Mouse (Mus musculus) testis, postnatal 10 days (tissue): ENCODE measurements around the gene Cct4.
A peak's percentile ranks its signal among the peaks of the same experiment; 100 is the strongest.

Source experiments
- DNase-seq: peaks from one replicate; pipeline ENCODE4 v3.0.0; 2021; ENCODE audit warnings: low spot score

Cct4 gene

DNA sequence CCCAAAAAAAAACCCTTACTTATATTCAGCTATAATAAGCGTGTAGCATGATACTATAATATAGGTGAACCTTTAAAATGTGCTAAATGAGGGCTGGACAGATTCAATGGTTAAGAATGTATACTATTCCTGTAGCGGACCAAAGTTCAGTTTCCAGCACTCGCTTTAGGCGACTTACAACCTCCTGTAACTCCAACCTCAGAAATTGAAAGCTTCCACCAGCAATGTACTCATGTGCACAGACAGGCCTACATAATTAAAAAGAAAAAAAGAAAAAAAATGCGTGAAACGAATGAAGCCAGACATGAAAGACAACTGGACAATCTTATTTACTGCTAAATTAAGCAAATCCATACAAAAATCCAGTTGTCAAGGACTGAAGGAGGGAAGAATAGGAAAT, 7.5 kb upstream of the Cct4 start:
- no peak for DNase-seq

DNA sequence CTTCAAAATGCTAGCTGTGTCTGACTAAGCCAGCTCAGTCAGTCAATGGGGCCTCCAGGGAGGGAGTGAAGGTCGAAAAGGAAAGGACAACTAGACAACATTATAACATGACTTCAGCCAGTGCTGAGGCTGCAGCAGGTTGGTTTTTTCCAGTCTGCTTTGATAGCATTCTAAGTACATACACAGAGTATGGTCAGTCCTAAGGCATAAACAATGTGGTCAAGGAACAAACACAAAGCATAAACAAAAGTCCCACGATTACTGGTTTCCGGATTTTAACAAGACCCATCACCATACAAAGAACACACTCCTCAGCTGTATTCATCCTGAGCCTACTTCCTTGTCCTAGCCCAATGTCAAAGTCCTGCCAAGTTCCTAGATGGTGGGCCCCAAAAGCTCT, 4.8 kb upstream of the Cct4 start:
- no peak for DNase-seq

DNA sequence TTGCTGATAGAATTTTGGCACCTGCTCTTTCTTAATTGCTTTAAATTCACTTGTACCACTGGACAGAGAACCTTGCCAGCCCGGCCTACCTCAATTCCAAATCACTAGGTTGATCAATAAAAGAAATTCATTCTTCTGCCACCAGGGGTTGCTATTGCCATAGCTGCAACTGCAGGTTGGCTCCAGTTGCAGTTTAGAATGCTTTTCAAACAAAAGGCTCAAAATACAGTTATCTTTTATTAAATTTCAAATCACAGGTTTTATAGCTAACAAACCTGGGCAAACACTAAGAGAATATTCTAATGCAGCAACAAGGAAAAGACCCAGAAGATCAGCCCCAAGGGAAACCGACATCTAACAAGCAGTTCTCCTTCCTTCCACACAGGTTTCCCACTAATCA, 3.0 kb upstream of the Cct4 start:
- no peak for DNase-seq

DNA sequence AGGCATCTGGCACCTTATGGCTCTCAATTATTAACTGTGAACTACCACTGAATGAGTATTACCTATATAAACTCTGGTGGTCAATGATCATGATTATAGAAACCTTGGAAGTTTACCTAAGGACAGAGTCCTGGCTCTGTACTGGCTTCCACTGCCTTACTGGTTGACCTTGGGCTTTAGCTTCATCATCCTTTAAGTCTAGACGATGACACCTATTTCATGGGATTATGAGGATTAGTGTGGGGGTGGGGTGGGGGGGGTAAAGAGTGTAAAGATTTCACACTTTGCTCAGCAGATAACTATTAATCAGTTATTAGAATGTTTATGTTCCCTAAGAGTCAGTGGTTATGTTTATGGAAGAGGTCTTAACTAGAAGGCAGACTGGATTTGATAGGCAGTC, 533 bp upstream of the Cct4 start:
- no peak for DNase-seq

DNA sequence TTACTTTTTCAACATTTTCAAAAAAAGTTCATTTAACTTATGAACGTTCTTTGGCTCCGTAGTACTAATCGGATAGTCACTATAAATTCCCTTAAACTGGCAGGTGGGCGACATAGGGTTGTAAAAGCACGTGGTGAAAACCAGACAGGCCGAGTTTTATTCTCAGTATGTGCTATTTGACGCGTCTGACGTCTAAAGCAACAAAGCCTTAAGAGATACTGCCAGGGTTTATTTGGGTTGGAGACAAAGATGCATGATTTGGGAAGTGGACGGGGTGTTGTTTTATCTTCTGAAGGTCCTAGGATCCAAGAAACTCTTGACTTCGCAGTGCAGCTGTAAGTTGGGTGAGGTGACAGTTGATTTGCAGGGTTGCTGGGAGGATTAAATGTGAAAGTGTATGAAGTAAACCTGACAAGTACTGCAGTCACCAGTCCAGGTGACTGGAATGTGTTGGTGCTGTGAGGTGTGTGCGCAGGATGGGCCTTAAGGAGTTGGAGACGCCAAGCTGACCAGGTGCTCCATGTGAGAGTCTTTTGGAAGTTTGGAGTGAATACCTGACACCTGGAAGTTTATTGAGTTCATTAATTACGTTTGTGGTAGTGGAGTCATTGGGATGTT, 1.0 kb downstream of the Cct4 start:
- DNase-seq: no peak

DNA sequence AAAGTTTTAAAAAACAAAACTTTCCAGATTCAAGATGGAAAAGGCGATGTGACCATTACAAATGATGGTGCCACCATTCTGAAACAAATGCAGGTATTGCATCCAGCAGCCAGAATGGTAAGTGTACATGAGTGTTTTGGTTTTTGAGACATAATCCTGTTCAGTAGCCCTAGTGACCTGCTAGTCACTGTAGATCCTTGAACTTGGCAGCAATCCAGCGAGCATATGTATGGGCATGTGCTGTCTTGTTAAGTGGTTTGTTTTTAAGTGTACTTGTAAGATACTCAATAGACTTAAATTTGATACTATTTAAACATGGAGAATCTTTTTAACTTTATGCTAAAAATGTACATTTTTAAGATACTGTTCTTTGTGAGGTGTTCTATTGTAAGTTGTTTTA, 4.0 kb downstream of the Cct4 start:
- no peak for DNase-seq

DNA sequence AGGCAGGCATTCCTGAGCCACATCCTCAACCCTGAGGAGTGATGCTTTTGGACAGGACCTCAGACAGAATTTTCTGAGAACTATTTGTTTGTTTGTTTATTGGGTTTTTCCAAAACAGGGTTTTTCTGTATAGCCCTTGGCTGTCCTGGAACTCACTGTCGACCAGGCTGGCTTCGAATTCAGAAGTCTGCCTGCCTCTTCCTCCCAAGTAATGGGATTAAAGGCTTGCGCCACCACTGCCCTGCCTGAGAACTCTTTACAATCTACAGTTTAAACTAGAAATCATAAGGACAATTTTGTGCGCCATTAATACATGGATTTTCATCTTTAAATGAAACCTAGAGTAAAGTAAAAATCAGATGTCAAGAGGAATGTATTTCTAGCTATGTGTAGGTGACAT, 5.1 kb downstream of the Cct4 start:
- DNase-seq: no peak

DNA sequence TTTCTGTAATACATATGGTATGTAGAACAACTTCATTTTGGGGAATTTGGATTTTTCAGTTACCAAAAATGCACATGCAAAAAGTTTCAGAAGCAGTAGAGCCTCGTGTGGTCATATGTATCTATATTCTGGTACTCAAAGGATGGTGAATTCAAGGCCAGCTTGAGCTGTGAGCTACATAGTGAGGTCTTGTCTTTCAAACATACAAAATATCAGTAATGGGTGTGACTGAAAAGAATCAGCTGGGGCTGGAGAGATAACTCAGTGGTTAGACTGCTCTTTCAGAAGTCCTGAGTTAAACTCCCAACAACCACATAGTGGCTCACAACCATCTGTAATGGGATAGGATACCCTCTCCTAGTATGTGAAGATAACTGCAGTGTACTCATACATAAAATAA, 8.0 kb downstream of the Cct4 start:
- no peak for DNase-seq

DNA sequence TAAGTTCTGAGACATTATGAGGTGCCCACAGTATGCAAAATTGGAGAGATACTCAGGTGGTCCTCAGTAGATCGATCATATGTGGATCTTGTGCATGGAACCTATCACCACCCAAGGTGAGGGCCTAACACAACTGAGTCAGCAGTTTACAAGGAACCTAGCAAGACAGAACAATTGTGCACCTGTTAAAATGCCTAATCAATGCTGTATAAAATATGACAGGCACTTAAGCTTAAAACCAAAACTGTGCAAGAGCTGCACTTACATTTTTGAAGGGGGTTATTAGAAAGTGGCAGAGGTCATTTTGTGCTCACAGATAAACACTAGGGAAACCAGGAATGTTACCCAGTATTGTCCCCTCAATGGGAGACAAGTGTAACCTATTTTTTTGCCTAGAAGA, 15.0 kb downstream of the Cct4 start:
- DNase-seq: no peak

DNA sequence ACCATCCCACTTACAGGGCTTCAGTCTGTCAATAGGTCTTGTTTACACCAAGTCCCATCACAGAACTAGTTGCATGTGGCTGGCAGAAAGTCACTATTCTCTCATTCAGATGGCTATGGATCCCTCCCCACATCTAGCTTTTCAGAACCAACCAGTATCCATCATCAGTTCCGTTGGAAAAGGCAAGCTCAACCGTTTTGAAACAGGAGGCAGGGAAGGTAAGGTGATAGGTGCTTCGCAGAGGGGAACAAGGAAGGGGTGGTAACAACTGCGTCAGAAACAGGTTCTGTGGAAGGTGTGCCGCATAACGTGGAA, 16.8 kb downstream of the Cct4 start:
- DNase-seq: no peak

DNA sequence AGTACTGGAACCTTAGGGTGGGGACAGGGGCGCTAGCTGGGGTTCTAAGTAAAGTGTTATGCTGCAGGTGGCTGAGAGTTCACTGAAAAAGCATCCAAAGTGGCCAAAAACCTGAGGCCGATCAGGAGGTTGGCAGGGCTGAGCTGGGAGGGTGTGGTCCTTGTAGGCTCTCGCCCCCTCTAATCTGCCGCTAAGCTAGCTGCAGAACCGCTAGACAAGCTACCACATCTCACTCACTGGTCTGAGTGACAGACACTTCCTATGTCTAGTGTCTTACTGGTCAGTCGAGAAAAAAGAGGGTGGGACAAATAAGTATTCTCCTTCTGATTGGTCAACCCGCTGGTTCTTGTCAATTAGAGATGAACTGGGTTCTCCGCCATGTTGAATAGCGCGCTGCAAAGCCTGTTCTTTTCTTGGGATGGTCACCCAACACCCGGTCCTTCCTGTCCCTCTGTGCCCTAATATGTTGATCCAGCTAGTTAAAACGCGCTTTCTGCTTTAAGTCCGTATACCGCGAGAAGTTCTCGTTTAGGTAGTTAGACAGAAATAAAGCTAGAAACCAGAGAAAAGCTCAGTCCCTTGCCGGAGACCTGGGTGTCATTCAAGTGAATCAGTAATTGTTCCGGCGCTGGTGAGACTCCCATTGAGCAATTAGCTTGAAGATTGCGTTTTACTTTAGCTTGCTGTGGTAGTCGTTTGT, 17.3 kb downstream of the Cct4 start, which contains the start of gene Fam161a:
Fam161a (plus strand) TSS at position 51 of the 700 bp plus-strand sequence.
- peak; percentile 68 for DNase-seq

DNA sequence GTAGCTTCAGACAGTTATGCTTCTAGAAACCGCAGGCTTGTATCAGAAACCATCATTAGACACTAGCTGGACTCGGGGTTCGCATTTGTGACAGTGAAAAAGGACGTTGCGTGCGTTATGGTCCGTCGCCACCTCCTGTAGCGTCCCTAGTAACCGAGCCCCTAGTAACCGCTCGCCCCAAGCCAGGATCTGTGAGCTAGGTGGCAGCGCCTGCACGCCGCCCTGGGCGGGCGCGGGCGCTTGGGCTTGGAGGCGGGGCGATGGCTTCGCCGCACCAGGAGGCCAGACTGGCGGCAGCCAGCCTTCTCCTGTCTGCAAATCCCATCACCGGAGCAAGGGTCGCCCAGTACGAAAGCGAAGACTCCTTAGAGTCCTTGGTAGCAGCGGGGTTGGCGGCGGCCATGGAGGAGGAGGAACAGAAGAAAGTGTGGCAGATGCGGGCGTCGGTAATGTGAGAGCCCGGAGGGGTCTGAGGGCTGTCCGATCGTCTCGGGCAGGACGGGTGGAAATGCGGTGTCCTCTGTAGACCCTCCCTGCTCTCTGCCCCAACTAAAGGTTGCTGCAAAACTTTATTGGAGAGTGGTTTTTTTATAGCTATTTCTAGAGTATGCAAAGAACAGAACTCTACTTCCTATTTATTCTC, 18.0 kb downstream of the Cct4 start:
- peak; percentile 83 for DNase-seq

DNA sequence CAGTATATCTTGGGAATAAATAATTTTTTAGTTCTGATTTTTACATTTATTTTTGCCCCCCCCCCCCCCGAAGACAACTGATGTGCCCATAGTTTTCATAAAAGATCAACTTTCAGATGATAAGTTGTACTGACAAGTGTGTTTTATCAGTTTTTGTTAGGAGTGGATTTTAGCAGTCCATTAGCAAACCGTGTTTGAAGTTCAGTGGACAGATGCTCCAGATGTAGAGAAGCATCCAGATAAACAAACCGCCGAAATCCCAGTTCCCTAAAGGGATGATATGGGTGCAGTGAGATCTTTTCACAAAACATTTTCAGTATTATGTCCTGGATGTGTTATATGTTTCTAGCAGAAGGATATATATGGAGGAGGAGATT, 18.5 kb downstream of the Cct4 start:
- DNase-seq: no peak

DNA sequence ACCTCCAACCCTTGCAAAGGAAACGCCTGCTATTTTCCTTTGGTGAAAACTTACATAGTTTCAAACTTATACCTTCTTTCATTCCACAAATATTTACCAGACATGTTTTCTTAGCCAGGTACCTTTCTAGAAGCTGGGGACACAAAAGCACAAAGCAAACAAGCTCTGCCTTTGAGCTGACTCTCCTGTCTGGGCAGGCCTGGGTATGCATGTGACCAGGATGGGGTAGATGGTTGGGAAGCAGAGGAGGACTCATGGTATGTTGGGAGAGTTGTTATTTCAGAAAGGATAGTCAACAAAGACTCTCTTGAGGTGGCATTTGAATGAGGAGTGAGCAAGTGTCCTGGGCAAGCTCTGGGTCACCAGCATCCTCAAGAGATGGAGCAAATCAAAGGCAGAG, 22.8 kb downstream of the Cct4 start:
- DNase-seq: no peak

DNA sequence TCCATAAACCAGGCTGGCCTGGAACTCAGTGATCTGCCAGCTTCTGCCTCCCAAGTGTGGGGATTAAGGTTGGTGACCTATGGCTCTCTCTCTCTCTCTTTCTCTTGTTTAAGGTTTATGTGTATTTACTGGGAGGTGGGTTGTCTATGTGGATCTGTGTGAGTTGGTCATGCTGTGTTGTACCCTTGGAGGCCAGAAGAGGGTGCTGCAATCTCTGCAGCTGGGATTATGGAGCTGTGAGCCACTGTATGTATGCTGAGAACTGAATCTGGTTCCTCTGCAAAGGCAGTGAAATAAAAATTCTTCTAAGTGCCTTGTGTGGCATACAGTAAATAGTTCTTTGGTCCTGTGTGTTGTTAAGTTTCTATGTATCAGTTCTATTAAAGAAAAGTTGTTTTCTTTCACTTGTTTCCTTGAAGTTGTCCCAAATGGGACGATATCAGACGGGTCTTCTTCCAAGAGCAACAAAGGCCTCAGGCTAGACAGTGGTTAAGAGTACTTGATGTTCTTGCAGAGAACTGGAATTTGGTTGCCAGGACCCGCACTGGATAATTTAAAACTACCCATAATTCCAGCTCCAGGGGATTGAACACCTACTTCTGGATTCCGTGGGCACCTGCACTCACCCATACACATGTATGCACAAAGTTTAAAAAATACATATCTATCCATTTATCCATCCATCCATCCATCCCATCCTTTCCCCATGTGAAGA, 23.4 kb downstream of the Cct4 start:
- no peak for DNase-seq

DNA sequence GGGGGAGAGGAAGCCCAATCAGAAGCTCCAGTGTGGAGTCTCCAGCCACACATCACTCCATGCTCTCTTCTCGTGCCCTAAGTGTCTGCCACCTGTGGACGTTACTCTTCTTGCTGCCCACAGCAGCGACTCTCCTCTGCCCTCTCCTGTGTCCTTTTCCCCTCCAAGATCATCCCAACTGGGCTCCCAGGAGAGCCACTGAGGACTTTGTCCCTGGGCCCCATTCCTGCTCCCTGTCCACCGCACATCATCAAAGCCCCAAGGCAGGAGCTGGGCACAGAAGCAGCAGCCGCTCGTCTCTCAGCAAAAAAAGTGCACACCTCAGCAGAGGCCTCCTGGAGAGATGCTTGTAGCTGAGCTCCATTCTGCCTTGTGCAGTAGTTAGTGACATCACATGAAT, 24.7 kb downstream of the Cct4 start:
- DNase-seq: no peak

DNA sequence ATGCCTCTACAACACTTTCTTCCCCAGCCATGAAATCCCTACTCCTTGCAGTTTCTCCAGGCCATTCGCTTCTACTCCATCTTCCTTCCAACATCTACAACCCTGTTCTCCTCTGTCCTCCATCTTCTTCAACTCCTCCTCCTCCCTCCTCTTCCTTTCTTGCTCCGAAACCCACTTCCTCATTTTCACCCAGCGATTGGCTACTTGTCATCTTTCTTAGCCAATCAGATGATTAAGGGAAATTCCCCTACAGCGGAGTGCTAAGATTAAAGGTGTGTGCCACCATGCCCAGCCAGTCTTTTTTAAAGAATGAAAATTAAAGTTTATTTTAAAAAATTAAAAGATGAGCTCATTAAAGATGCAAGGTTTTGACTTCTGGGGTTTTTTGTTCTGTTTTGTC, 27.6 kb downstream of the Cct4 start:
- no peak for DNase-seq

DNA sequence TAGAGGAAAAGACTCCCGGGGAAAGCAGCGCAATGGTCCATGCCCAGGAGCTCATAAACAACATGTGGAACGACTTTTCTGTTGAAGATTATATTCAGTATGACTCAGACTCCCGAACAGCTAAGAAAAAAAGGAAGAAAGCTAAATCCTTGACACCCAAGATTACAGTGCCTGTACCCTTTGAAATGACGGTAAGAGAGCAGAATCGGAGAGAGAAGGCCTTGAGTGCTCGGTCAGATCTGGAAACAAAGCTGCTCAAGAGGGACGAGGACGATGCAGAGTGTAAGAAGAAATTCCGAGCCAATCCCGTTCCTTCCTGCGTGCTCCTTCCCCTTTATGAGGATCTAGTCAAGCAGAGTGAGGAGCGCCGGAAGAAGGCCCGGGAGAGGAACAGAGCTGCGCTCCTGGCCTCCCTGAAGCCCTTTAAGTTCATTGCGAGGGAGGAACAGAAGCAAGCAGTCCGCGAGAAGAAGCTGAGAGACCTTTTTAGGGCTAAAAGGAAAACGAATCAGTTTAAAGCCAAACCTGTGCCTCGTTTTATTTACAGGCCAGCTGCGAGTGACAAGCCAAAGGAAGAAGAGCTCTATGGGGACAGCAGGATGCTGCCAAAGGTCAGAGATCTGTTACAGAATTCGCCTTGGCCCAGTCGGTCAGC, 29.9 kb downstream of the Cct4 start:
- DNase-seq: no peak

DNA sequence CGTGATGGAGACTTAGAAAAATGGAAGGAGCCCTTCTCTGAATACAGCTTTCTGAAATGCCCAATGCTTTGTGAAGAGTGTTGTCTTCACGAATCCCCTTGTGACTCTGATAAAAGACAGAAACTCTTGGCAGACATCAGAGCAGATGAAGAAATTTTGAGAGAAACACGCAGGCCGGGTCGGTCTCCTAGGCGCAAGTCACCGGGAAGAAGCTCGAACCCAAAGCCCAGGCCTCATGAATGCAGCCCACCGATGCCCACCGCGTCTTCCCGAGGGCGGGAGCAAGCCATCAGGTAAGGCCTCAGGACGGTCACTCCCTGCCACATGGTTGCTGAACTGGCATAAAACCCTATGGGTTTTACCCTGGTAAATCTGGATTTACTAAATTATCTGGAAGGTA, 30.5 kb downstream of the Cct4 start:
- DNase-seq: no peak

DNA sequence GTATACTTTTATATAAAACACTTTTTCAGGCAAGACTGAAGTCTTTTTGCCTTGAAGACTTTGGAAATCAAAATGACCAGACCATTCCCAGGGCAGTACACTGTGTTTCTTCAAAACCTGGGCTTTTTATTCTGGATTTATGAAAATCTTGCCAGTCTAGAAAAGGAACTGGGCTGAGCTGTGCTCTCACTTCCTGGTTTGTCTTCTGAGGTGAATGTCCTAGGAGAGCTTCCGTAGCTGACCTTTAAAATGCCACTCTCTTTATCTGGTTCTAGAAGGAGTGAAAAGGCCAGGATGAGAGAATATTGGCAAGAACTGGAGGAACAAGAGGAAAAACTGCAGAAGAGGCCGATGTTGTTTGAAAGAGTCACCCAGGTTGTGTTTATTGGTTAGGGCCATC, 32.8 kb downstream of the Cct4 start:
- DNase-seq: no peak

DNA sequence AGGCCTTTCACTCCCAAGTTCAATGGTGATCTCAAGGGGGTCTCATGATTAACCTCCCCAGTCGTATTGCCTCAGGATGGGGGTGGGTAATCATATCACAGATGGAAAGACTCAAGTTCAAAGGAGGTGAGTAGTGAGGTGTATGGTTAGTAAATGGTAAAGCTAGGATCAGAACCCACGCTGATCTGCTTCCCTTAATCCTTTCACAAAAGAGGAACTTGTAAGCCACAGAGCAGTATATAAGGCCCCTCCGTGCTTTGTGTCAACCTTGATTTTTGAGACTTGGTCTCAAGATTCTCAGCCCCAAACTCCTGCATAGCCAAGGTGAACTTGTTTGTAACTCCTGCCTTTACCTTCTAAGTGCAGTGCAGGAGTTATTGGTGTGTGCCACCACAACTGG, 33.9 kb downstream of the Cct4 start:
- DNase-seq: no peak

DNA sequence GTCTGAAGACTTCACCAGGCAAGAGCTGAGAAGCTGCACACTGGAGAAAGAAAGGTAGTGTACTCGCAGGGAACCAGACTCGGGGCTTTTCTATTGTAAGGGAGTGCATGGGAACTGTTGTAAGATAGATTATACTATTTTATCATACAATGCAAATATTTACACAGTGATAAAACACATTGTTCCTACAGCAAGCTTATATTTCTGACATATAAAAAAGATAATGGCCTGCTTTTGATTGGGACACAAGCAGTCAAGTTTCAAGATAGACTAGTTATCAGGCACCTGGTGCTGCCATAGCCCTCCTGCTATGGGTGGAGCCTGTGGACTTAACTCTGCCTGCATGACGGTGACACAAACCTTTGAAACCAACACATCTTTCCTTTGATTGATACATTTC, 38.6 kb downstream of the Cct4 start:
- DNase-seq: no peak

DNA sequence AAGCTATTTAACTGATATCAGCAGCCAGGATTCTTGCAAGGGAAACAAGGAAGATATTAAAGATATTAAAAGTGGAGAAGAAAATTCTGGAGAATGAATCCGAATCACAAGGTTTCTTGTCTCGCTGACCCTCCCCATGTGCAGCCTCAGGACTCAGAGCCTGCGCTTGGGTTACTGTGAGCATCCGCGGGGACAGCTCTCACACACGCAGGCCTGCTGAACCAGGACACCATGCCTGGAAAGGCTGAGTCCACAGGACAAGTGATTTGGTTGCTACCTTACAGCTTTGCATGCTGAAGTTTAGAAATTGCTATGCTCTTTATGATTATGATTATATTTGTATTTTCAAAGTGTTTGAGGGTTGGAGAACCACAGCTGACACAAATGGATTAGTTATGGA, 39.1 kb downstream of the Cct4 start:
- no peak for DNase-seq
